Mouse (Mus musculus): Measurements from ENCODE around the gene Spata31d1d.

Gene Spata31d1d

GRCm38 (mm10) chr13:59676316-59677229 lies 55.0 kb downstream of the Spata31d1d start:
- DNase-seq (ENCODE audit: low read depth), result no peak

Measured in fibroblast of lung, adult 2 months (primary cell).